Mouse (Mus musculus) MEL (cell line): ENCODE measurements at regions not wholly inside any gene's neighbourhood (a gene's known extent, or its start where the extent isn't known, plus 50 kb on each side); places are given as distances from the start of the nearest gene placed in this dataset.
A peak's percentile ranks its signal among the peaks of the same experiment; 100 is the strongest.

Source experiments
- DNase-seq: peaks from one replicate; pipeline ENCODE4 v3.0.0; 2011; ENCODE audit warnings: low read depth, low spot score
- H3K27ac ChIP-seq: 2 replicates; pipeline ENCODE4 v1.5.1; 2012; ENCODE audit warnings: low read depth, mild to moderate bottlenecking, control low read depth, low read length, moderate library complexity; ENCODE audit not compliant: control insufficient read depth
- H3K27me3 ChIP-seq, 2 experiments: fragments of 150-350 bp in 1 of 2; sonication (generic) in 1 of 2; 2 replicates each; pipeline ENCODE4 v1.6.1; 2012; ENCODE audit warnings: low read length in 2 of 2, mild to moderate bottlenecking in 2 of 2, improper control_type of control experiment in 1 of 2, moderate library complexity in 1 of 2; ENCODE audit not compliant: insufficient read depth in 2 of 2, control insufficient read depth in 1 of 2
- H3K36me3 ChIP-seq, 2 experiments: 2 replicates each; pipeline ENCODE4 v1.6.1; 2012 to 2014; ENCODE audit warnings: low read length in 2 of 2, improper control_type of control experiment in 1 of 2, inconsistent platforms in 1 of 2, mild to moderate bottlenecking in 1 of 2; ENCODE audit not compliant: insufficient read depth in 2 of 2, control insufficient read depth in 1 of 2
- H3K4me1 ChIP-seq, 2 experiments: fragments of 150-350 bp in 1 of 2; sonication (generic) in 1 of 2; 2 replicates each; pipeline ENCODE4 v1.6.1; 2012; ENCODE audit warnings: low read length in 2 of 2, improper control_type of control experiment in 1 of 2, mild to moderate bottlenecking in 1 of 2; ENCODE audit not compliant: insufficient read depth in 2 of 2, control insufficient read depth in 1 of 2
- H3K4me3 ChIP-seq, 2 experiments: fragments of 150-350 bp in 1 of 2; sonication (generic) in 1 of 2; 2 replicates each; pipeline ENCODE4 v1.5.1; 2012; ENCODE audit warnings: low read depth in 2 of 2, low read length in 2 of 2, mild to moderate bottlenecking in 2 of 2, moderate library complexity in 2 of 2, control low read depth in 1 of 2, improper control_type of control experiment in 1 of 2; ENCODE audit not compliant: control insufficient read depth in 1 of 2, insufficient read depth in 1 of 2
- H3K79me2 ChIP-seq: 2 replicates; pipeline ENCODE4 v1.6.1; 2012; ENCODE audit warnings: mild to moderate bottlenecking, low read length, moderate library complexity; ENCODE audit not compliant: control insufficient read depth, poor library complexity, insufficient read depth
- H3K9ac ChIP-seq: 2 replicates; pipeline ENCODE4 v1.6.1; 2012; ENCODE audit warnings: low read depth, mild to moderate bottlenecking, control low read depth, low read length, moderate library complexity; ENCODE audit not compliant: control insufficient read depth, poor library complexity, severe bottlenecking
- H3K9me3 ChIP-seq: fragments of 150-350 bp; sonication (generic); replicated peaks from 2 replicates; pipeline ENCODE4 v1.6.1; 2012; ENCODE audit warnings: mild to moderate bottlenecking, low read length, improper control_type of control experiment, moderate library complexity; ENCODE audit not compliant: insufficient read depth
- E2F4 ChIP-seq: IDR thresholded peaks from 2 replicates; pipeline ENCODE4 v1.6.1; 2011; ENCODE audit warnings: low read depth, low read length, improper control_type of control experiment, borderline replicate concordance
- GATA1 ChIP-seq: IDR thresholded peaks from 2 replicates; pipeline ENCODE4 v1.6.1; 2011; ENCODE audit warnings: low read depth, low read length, improper control_type of control experiment
- KAT2A ChIP-seq: conservative IDR thresholded peaks from 2 replicates; pipeline ENCODE4 v1.6.1; 2012; ENCODE audit warnings: low read depth, low read length, improper control_type of control experiment, inconsistent platforms
- MEF2A ChIP-seq: IDR thresholded peaks from 2 replicates; pipeline ENCODE4 v1.6.1; 2014; ENCODE audit warnings: low read depth, mild to moderate bottlenecking, inconsistent platforms, low read length, improper control_type of control experiment; ENCODE audit not compliant: poor library complexity, insufficient replicate concordance, severe bottlenecking; ENCODE audit errors: extremely low read depth
- MXI1 ChIP-seq: IDR thresholded peaks from 2 replicates; pipeline ENCODE4 v1.6.1; 2011; ENCODE audit warnings: mild to moderate bottlenecking, low read depth, low read length, improper control_type of control experiment
- MYB ChIP-seq: IDR thresholded peaks from 2 replicates; pipeline ENCODE4 v1.6.1; 2011; ENCODE audit warnings: mild to moderate bottlenecking, low read depth, low read length, improper control_type of control experiment
- MYC ChIP-seq: IDR thresholded peaks from 2 replicates; pipeline ENCODE4 v1.6.1; 2011; ENCODE audit warnings: low read depth, mild to moderate bottlenecking, low read length, improper control_type of control experiment, moderate library complexity
- NRF1 ChIP-seq: IDR thresholded peaks from 2 replicates; pipeline ENCODE4 v1.6.1; 2014; ENCODE audit warnings: low read depth, mild to moderate bottlenecking, inconsistent platforms, low read length, improper control_type of control experiment, moderate library complexity; ENCODE audit not compliant: poor library complexity, insufficient read depth, severe bottlenecking
- POLR2AphosphoS2 ChIP-seq: IDR thresholded peaks from 2 replicates; pipeline ENCODE4 v1.6.1; 2011; ENCODE audit warnings: low read length, improper control_type of control experiment
- RCOR1 ChIP-seq: IDR thresholded peaks from 2 replicates; pipeline ENCODE4 v1.6.1; 2012; ENCODE audit warnings: low read depth, mild to moderate bottlenecking, inconsistent platforms, low read length, improper control_type of control experiment
- ZKSCAN1 ChIP-seq: IDR thresholded peaks from 2 replicates; pipeline ENCODE4 v1.6.1; 2012; ENCODE audit warnings: low read depth, mild to moderate bottlenecking, inconsistent platforms, low read length, improper control_type of control experiment, moderate library complexity
- ZNF384 ChIP-seq: IDR thresholded peaks from 2 replicates; pipeline ENCODE4 v1.6.1; 2012; ENCODE audit warnings: low read depth, mild to moderate bottlenecking, inconsistent platforms, low read length, improper control_type of control experiment

- Histone ChIP-seq H3K4me1 (no peaks in the 10 kb centered on the region), H3K79me2 (no peaks in the 10 kb centered on the region), H3K36me3 (no peaks in the 10 kb centered on the region), H3K27ac (no peak overlapping the region), H3K9ac (no peak overlapping the region), H3K4me3 (no peak overlapping the region), H3K9me3 (no peaks in the 10 kb centered on the region), H3K27me3 (no peaks in the 10 kb centered on the region)
- TF ChIP-seq ZNF384 (0 out of 2 replicates have a peak, but pooled peaks have one; percentile 18), MXI1 (no peak)
- DNase-seq: no peak
Observed at GRCm38 (mm10) chr1:147411816-147412215, 917.3 kb downstream of the Brinp3 start.

- H3K4me3 ChIP-seq: no peak overlapping the region
- no peak overlapping the region for H3K9ac ChIP-seq
- H3K79me2 ChIP-seq: no peaks in the 10 kb centered on the region
- H3K27me3 ChIP-seq: no peaks in the 10 kb centered on the region
- peak; percentile 55 for DNase-seq
- no peak for TF ChIP-seq MYB
- no peak for TF ChIP-seq RCOR1
- no peak for TF ChIP-seq MEF2A
- H3K4me1 ChIP-seq: no peaks in the 10 kb centered on the region
- H3K9me3 ChIP-seq: no peaks in the 10 kb centered on the region
- H3K27ac ChIP-seq: no peak overlapping the region
- H3K36me3 ChIP-seq: no peaks in the 10 kb centered on the region
Observed at GRCm38 (mm10) chr1:147440402-147440801, 945.8 kb downstream of the Brinp3 start.

DNA sequence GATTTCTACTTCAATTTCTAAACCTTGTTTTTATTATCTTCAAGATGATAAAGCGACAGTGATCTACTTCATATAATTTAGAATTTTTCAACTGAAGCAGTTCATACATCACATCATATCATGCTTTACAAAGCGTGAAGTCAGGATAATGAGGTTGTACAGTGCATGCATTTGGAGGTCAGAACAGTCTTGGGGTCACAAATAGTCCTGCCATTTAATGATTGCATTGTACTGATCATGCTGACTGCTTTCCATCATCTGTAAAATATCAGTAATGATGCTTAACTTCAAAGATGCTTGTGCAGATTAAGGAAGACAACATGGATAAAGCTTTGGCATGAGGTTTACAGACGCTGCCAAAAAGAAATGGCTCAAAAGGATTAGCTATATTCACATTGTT lies 952.0 kb downstream of the Brinp3 start:
- DNase-seq: no peak
- H3K4me1 ChIP-seq: no peaks in the 10 kb centered on the region
- TF ChIP-seq E2F4 (no peak), GATA1 (no peak), MYB (no peak), NRF1 (no peak), KAT2A (no peak), ZKSCAN1 (no peak), MYC (no peak), POLR2AphosphoS2 (no peak)
- H3K9ac ChIP-seq: no peak overlapping the region
- no peak overlapping the region for H3K4me3 ChIP-seq
- no peaks in the 10 kb centered on the region for H3K27me3 ChIP-seq
- H3K36me3 ChIP-seq: no peaks in the 10 kb centered on the region
- no peak overlapping the region for H3K27ac ChIP-seq
- no peaks in the 10 kb centered on the region for H3K9me3 ChIP-seq
- no peaks in the 10 kb centered on the region for H3K79me2 ChIP-seq
